Mouse (Mus musculus) bone marrow, adult 2 months (tissue): ENCODE measurements around the gene Cnrip1. TPM values are rescaled to one million over a fixed set of nuclear protein-coding genes. Genes with fewer than 3 reads are reported as not detected.
"Not testable (repeated sequence)": the region's sequence is repeated elsewhere in the genome, so short reads cannot be mapped to it uniquely, and the experiment has no call there.

Experiments used
- H3K27ac ChIP-seq: fragments of 200-500 bp; 2 replicates; pipeline ENCODE4 v1.5.1; 2012; ENCODE audit warnings: low read depth, mild to moderate bottlenecking, control low read depth, inconsistent platforms, low read length; ENCODE audit not compliant: control insufficient read depth, poor library complexity, insufficient read depth
- H3K4me1 ChIP-seq: fragments of 200-500 bp; 2 replicates; pipeline ENCODE4 v1.6.1; 2011; ENCODE audit warnings: low read length; ENCODE audit not compliant: control insufficient read depth, insufficient read depth
- H3K4me3 ChIP-seq: fragments of 200-500 bp; replicated peaks from 2 replicates; pipeline ENCODE3; 2011; ENCODE audit warnings: mild to moderate bottlenecking, low read depth, low read length, control low read depth; ENCODE audit not compliant: control insufficient read depth
- CTCF ChIP-seq: fragments of 200-500 bp; IDR thresholded peaks from 2 replicates; pipeline ENCODE4 v1.5.1; 2011; ENCODE audit warnings: low read length, control low read depth; ENCODE audit not compliant: control insufficient read depth, insufficient read depth
- POLR2A ChIP-seq: fragments of 200-500 bp; IDR thresholded peaks from 2 replicates; pipeline ENCODE4 v1.6.1; 2011; ENCODE audit warnings: low read depth, mild to moderate bottlenecking, control low read depth, low read length, borderline replicate concordance; ENCODE audit not compliant: control insufficient read depth
- WGBS: fragments of 180-500 bp; shearing (Covaris S2); methylation state at CpG from one replicate; pipeline ENCODE4 v1.1.7; 2018; 5-methylcytosine and 5-hydroxymethylcytosine counted together
- polyA plus RNA-seq: library from polyadenylated mRNA; stranded (reverse); fragments of >200 nt; gene quantifications from 2 replicates; pipeline ENCODE4 v1.2.4, GENCODE M21; 2011; ENCODE audit warnings: low replicate concordance; ENCODE audit not compliant: missing spikeins, insufficient read depth, insufficient read length

Cnrip1 gene
- polyA plus RNA-seq: 3.2 and 6.2 TPM in 2 replicates

DNA sequence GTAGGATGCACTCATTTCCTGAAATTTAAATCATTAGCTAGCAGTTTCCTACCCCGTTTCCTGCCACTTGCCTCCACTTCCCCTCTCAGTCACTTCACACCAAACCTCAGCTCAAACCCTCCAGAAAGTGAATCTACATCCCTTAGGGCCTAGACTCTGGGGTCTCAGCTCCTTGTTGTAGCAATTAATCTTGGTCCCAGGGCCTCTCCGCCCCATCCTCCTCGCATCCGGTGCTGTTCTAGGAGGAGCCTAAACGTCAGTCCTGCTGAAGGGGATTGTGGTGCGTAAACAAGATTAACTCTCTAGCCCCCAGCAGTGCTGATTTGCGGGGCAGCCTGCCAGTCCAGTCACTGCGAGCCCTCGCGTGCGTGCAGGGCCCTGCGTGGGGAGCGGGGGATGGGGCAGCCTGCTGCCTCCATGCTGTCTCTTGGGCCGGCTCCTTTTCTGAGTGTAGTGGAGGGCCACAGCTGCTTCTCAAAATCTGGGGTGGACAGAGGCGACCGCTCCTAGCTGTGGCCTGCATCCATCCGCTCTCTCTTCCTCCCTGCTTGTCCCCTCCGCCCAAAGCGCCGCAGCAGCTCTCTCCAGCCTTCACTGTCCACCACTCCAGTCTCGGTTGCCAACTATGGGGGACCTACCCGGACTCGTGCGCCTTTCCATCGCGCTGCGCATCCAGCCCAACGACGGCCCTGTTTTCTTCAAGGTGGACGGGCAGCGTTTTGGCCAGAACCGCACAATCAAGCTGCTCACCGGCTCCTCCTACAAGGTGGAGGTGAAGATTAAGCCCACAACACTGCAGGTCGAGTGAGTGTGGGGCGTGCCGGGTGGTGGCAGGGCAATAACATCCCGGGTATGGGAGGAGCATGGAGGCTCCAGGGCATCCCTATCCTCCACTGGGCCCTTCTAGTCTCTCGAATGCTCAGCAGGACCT, at the start of gene Cnrip1, which contains the start of gene Plek:
Cnrip1 (plus strand) TSS at position 42 of the 931 bp plus-strand sequence.
Plek (minus strand) TSS at position 837 of the 931 bp plus-strand sequence.
- peak within 1 kb of the TSS; percentile 48 for H3K4me3 ChIP-seq
- H3K4me1 ChIP-seq: no peaks in the 10 kb centered on the region
- under 1% methylated on average over 38 of the region's 38 CpGs for WGBS
- TF ChIP-seq CTCF (no peak), POLR2A (no peak)
- no peak within 1 kb of the TSS for H3K27ac ChIP-seq

DNA sequence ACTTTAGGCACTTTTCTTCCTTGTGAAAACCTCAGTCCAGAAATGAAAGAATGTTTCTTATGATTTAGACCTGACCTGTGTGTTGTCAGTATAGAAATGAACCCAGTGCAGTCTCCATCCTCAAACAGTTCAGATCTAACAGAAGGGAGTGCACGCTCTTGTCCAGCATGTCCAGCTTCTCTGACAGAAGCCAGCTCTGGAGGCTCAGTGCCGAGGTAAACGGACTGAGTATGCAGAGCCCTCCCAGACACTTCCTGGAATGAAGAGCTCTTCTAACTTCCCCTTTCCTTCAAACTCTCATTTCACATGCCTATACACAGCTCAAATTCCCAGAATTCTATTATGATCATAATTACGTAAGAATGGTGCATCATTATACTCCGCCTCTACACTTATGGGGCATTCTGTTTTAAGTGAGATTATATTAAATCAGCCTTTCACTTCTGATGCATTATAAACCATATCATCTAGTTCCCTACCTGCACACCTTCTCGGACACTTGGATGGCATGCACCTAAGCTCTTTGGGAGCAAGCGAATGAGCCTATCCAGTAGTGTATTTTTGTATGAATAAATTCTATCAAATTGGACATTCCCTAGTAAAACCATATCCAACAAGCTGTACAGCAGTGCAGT, 48.5 kb upstream of the Cnrip1 start:
- 35% methylated on average over 7 of the region's 7 CpGs for WGBS

DNA sequence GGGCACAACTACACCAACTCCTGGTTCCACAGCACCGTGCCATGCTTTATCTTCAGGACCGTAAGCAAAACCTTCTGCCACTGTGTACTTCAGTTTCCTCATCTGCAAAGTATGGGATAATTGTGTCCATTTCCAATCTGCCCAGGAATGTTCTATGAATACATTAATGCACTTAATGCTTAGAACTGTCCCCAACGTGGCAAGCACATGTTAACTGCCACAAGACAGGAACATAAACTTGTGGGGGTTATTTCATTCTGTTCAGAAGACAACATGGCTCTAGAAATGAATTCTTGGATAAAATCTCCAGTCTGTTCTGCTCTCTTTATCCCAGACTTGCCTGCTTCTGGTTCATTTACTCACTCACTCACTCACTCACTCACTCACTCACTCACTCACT, 47.6 kb upstream of the Cnrip1 start:
- 47% methylated on average over 3 of the region's 3 CpGs for WGBS
- H3K27ac ChIP-seq: no peak overlapping the region
- H3K4me1 ChIP-seq: peaks cover 6% of the 10 kb centered on the region
- TF ChIP-seq CTCF (no peak), POLR2A (no peak)
- no peak overlapping the region for H3K4me3 ChIP-seq

More for the DNA sequence above, 48.5 kb upstream of the Cnrip1 start:
- Histone ChIP-seq H3K27ac (peak overlapping the region; percentile 48; the same call in 1 of the 2 replicates), H3K4me1 (peaks cover 6% of the 10 kb centered on the region), H3K4me3 (no peak overlapping the region)
- TF ChIP-seq POLR2A (no peak), CTCF (no peak)

DNA sequence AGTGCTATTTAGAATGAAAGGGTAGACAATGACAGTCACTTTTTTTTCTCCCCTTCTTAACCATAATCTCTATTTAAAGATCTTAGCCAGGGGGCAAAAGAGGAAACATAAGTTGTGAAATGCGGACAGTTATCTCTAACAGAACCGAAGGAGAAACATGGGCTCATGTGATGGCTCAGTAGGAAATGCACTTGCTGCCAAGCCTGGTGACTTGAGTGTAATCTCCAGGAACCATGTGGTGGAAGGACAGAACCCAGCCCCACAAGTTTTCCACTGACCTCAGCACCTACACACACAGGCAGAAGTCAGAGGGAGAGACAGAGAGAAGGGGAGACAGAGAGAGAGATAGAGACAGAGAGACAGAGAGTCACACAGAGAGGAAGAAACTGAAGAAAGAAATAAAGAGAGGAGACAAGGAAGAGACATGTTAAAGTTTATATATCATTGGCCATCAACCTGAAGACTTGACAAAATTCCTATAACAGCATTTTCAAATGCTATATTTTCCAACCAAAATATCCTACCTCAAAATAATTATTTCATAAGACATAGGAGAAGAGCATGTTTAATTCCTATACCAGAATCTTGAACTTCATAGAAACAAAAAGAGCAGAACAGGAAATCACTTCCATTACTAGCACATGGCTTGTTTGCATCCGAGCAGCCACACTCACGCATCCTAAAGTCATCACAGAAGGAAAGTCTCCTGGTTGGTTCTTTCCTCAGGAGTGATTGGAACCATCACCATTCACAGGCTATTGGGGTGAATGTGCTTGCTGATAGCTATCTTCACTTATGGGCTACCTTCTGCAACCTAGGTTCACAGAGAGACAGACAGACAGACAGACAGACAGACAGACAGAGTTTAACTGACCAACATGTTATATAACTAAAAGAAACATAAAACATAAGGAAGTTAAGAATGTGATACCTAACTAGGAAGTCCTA, 46.2 kb upstream of the Cnrip1 start:
- peaks cover 6% of the 10 kb centered on the region for H3K4me1 ChIP-seq
- peak overlapping the region; percentile 9; the same call in 1 of the 2 replicates for H3K27ac ChIP-seq
- TF ChIP-seq POLR2A: no peak
- TF ChIP-seq CTCF: no peak
- 18% methylated on average over 4 of the region's 4 CpGs for WGBS
- peak overlapping the region; percentile 4 for H3K4me3 ChIP-seq

DNA sequence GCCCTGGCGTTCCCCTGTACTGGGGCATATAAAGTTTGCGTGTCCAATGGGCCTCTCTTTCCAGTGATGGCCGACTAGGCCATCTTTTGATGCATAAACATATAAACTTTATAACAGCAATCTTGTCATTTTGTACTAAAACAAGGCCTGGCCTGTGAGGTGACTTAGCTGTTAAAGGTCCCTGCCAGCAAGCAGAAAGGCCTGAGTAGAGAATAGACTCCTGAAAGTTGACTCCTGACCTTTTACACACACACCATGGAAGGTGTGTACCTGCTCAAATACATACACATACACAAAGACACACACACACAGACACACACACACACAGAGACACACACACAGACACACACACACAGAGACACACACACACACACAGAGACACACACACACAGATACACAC, 44.9 kb upstream of the Cnrip1 start:
- not testable (repeated sequence) for H3K4me1 ChIP-seq, H3K27ac ChIP-seq
- 80% methylated on average over 3 of the region's 3 CpGs for WGBS
- H3K4me3 ChIP-seq: peak overlapping the region; percentile 40

DNA sequence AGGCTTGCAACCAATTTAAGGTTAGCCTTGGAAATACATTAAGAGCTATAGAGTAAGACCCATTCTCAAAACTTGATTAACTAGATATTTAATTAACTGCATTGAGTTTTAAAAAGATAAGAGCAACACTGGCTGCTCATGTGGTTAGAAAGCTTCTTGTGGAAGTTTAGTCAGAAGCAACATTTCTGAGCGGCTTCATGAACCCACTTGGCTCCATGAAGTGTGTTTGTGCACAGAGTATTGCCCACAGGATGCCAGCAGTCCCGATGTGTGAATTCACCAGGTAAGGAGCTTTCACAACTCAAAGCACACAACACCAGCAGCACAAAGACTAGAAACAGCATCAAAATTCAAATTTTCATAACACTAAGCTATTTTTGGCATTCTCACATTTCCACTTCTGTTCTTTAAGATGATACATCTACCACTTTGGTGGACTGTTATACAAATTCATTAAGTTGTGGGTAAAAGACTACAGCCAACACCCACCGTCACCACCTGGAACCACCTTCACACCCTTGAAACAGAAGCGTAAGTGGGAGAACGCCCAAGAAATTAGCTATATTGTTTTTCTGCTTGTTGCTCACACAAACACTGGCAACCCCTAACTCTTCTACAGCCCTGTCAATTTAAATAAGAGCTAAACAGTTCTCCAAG, 43.7 kb upstream of the Cnrip1 start:
- peak overlapping the region; percentile 19; the same call in 1 of the 2 replicates for H3K27ac ChIP-seq
- WGBS: 20% methylated on average over 5 of the region's 5 CpGs
- H3K4me1 ChIP-seq: peaks cover 3% of the 10 kb centered on the region; the same call in 1 of the 2 replicates
- H3K4me3 ChIP-seq: peak overlapping the region; percentile 79
- TF ChIP-seq CTCF: no peak

DNA sequence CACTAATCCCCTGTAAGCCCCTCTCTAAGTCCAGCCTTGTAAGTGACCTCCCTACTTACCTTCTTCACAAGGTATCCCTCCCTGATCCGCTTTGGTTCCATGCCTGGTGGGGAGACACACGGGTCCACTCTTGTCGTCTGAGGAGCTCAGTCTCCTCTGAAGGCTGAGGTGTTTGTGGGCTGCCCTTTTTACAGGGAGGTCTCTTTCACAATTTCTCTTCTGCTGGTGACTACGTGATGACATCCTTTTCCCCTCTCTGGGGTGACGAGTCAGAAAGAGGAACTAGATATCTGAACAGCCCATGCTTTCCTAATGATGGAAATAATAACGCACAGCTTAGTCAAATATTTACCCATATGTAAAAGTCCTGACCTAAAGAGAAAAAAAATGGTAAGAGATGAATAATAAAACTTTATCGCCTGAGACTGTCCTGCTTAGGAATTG, 42.9 kb upstream of the Cnrip1 start:
- 6% methylated on average over 7 of the region's 7 CpGs for WGBS
- H3K27ac ChIP-seq: peak overlapping the region; percentile 66
- H3K4me3 ChIP-seq: peak overlapping the region; percentile 62
- H3K4me1 ChIP-seq: peaks cover 3% of the 10 kb centered on the region; the same call in 1 of the 2 replicates
- no peak for TF ChIP-seq CTCF
- TF ChIP-seq POLR2A: peak; percentile 85

DNA sequence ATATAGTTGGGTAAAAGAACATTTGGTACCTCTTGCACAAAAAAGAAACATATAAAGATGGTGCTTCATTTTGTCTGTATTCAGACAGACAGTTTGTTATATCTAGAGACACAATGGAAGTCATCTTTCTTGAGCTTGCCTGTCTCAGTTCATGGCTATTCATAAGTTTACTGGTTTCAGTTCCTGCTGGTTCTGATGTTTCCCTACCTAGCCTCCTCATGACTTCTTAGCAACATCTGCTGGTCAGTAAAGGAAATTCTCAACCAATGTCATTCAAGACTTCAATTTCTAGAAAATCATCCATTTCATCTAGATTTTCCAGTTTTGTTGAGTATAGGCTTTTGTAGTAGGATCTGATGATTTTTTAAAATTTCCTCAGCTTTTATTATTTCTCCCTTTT, 38.4 kb upstream of the Cnrip1 start:
- no peak overlapping the region for H3K27ac ChIP-seq
- H3K4me1 ChIP-seq: no peaks in the 10 kb centered on the region
- no peak for TF ChIP-seq POLR2A
- peak; percentile 20; the same call in 1 of the 2 replicates for TF ChIP-seq CTCF
- H3K4me3 ChIP-seq: no peak overlapping the region
